Mouse (Mus musculus) stomach, postnatal 0 days (tissue): Measurements from ENCODE around the gene Ift57. TPM values are rescaled to one million over a fixed set of nuclear protein-coding genes. Genes with fewer than 3 reads are reported as not detected.

Source experiments
- ATAC-seq: fragments of 200-750 bp; cut with Nextera tagmentation; 2 replicates; pipeline ENCODE4 v1.8.0; 2017; ENCODE audit not compliant: low FRiP score, low TSS enrichment
- DNase-seq: peaks from one replicate; pipeline ENCODE4 v3.0.0-alpha.2; 2016; ENCODE audit warnings: low spot score
- H3K27ac ChIP-seq: fragments of 300-500 bp; sonication (generic); replicated peaks from 2 replicates; pipeline ENCODE4 v1.5.1; 2014; ENCODE audit warnings: mild to moderate bottlenecking, control low read depth
- H3K27me3 ChIP-seq: fragments of 300-500 bp; sonication (generic); 2 replicates; pipeline ENCODE4 v1.6.1; 2014; ENCODE audit warnings: low read length; ENCODE audit not compliant: control insufficient read depth, insufficient read depth
- H3K36me3 ChIP-seq: fragments of 300-500 bp; sonication (generic); 2 replicates; pipeline ENCODE4 v1.6.1; 2014; ENCODE audit warnings: low read length, mixed read lengths; ENCODE audit not compliant: control insufficient read depth, insufficient read depth
- H3K4me1 ChIP-seq: fragments of 300-500 bp; sonication (generic); replicated peaks from 2 replicates; pipeline ENCODE4 v1.6.1; 2014; ENCODE audit warnings: antibody characterized with exemption; ENCODE audit not compliant: control insufficient read depth, insufficient read depth
- H3K4me2 ChIP-seq: fragments of 300-500 bp; sonication (generic); replicated peaks from 2 replicates; pipeline ENCODE4 v1.6.1; 2014; ENCODE audit warnings: low read depth, mild to moderate bottlenecking, control low read depth, moderate library complexity
- H3K4me3 ChIP-seq: fragments of 300-500 bp; sonication (generic); 2 replicates; pipeline ENCODE4 v1.5.1; 2014; ENCODE audit warnings: low read depth, low read length, control low read depth
- H3K9ac ChIP-seq: fragments of 300-500 bp; sonication (generic); 2 replicates; pipeline ENCODE4 v1.6.1; 2014; ENCODE audit warnings: mild to moderate bottlenecking, low read length, control low read depth, mixed read lengths
- H3K9me3 ChIP-seq: fragments of 300-500 bp; sonication (generic); 2 replicates; pipeline ENCODE4 v1.6.1; 2016; ENCODE audit warnings: low read length; ENCODE audit not compliant: control insufficient read depth
- CTCF ChIP-seq: IDR thresholded peaks from 2 replicates; pipeline ENCODE4 v1.5.1; 2016; ENCODE audit warnings: antibody characterized with exemption, low read depth, mild to moderate bottlenecking, moderate library complexity
- EP300 ChIP-seq: optimal IDR thresholded peaks from 2 replicates; pipeline ENCODE3; 2016; ENCODE audit warnings: antibody characterized with exemption
- WGBS: fragments of 180-500 bp; shearing (Covaris S2); extraction: QIAGEN DNeasy Blood & Tissue Kit; methylation state at CpG from one replicate; pipeline ENCODE4 v1.1.7; 2014; 5-methylcytosine and 5-hydroxymethylcytosine counted together
- polyA plus RNA-seq: library from polyadenylated mRNA; unstranded; fragments of >200 nt; fragmentation: Nextera tagmentation; extraction: Ambion mirVana; gene quantifications from 2 replicates; pipeline ENCODE4 v1.2.1, GENCODE M21; 2015

The Ift57 gene
- polyA plus RNA-seq, 1 experiment from 2014 or later = 11.9 TPM

- no peak for ATAC-seq
- DNase-seq = no peak
- no peak overlapping the region for H3K4me2 ChIP-seq
- no peaks in the 10 kb centered on the region for H3K27me3 ChIP-seq
- whole genome bisulfite sequencing = 54% methylated on average over 7 of the region's 7 CpGs
- no peak overlapping the region for H3K27ac ChIP-seq
- H3K4me3 ChIP-seq = no peak overlapping the region
- H3K4me1 ChIP-seq = 0 out of 2 replicates have a peak, but pooled peaks cover 3% of the 10 kb centered on the region
- H3K36me3 ChIP-seq = no peaks in the 10 kb centered on the region
- no peak overlapping the region for H3K9ac ChIP-seq
- no peaks in the 10 kb centered on the region for H3K9me3 ChIP-seq
- TF ChIP-seq CTCF (no peak), EP300 (no peak)
Measured at GRCm38 (mm10) chr16:49807419-49807841, 108.4 kb downstream of the Ift57 start.

GRCm38 (mm10) chr16:49807862-49808430 lies 108.9 kb downstream of the Ift57 start:
- H3K4me3 ChIP-seq = no peak overlapping the region
- no peaks in the 10 kb centered on the region for H3K27me3 ChIP-seq
- no peak overlapping the region for H3K9ac ChIP-seq
- DNase-seq = no peak
- H3K4me1 ChIP-seq = 0 out of 2 replicates have a peak, but pooled peaks cover 3% of the 10 kb centered on the region
- no peak overlapping the region for H3K27ac ChIP-seq
- H3K36me3 ChIP-seq = no peaks in the 10 kb centered on the region
- TF ChIP-seq CTCF (no peak), EP300 (no peak)
- ATAC-seq = no peak
- WGBS = 70% methylated on average over 18 of the region's 18 CpGs
- H3K4me2 ChIP-seq = no peak overlapping the region
- no peaks in the 10 kb centered on the region for H3K9me3 ChIP-seq

- DNase-seq (no peak), ATAC-seq (no peak)
- Histone ChIP-seq H3K27me3 (no peaks in the 10 kb centered on the region), H3K9ac (no peak overlapping the region), H3K36me3 (no peaks in the 10 kb centered on the region), H3K4me1 (no peaks in the 10 kb centered on the region), H3K4me2 (no peak overlapping the region), H3K27ac (no peak overlapping the region), H3K4me3 (no peak overlapping the region), H3K9me3 (no peaks in the 10 kb centered on the region)
- WGBS = 55% methylated on average over 2 of the region's 2 CpGs
- TF ChIP-seq CTCF (no peak), EP300 (no peak)
Measured at GRCm38 (mm10) chr16:49811897-49812296, 112.9 kb downstream of the Ift57 start.

GRCm38 (mm10) chr16:49812821-49813616 lies 114.0 kb downstream of the Ift57 start:
- no peak for DNase-seq
- H3K9me3 ChIP-seq = no peaks in the 10 kb centered on the region
- no peaks in the 10 kb centered on the region for H3K27me3 ChIP-seq
- no peak overlapping the region for H3K4me3 ChIP-seq
- H3K4me1 ChIP-seq = no peaks in the 10 kb centered on the region
- WGBS = 69% methylated on average over 10 of the region's 10 CpGs
- no peak overlapping the region for H3K4me2 ChIP-seq
- H3K36me3 ChIP-seq = no peaks in the 10 kb centered on the region
- H3K9ac ChIP-seq = no peak overlapping the region
- ATAC-seq = no peak
- TF ChIP-seq EP300 = no peak
- TF ChIP-seq CTCF = no peak
- H3K27ac ChIP-seq = no peak overlapping the region

- H3K9ac ChIP-seq = no peak overlapping the region
- no peaks in the 10 kb centered on the region for H3K9me3 ChIP-seq
- DNase-seq (no peak), ATAC-seq (no peak)
- no peak for TF ChIP-seq CTCF
- no peak for TF ChIP-seq EP300
- H3K4me1 ChIP-seq = no peaks in the 10 kb centered on the region
- H3K4me2 ChIP-seq = no peak overlapping the region
- H3K27me3 ChIP-seq = no peaks in the 10 kb centered on the region
- H3K27ac ChIP-seq = no peak overlapping the region
- no peaks in the 10 kb centered on the region for H3K36me3 ChIP-seq
- H3K4me3 ChIP-seq = no peak overlapping the region
- WGBS = 56% methylated on average over 4 of the region's 4 CpGs
Measured at GRCm38 (mm10) chr16:49814419-49814818, 115.4 kb downstream of the Ift57 start.

Other genes starting within 250 kb of the Ift57 start
- 95.2 and 100 TPM in 2 replicates for gene Cd47, start 101.3 kb downstream of the Ift57 start, polyA plus RNA-seq